Mouse (Mus musculus) heart, embryonic 15.5 days (tissue): Measurements from ENCODE around the gene Mvp. TPM values are rescaled to one million over a fixed set of nuclear protein-coding genes. Genes with fewer than 3 reads are reported as not detected.

Experiments
- ATAC-seq: fragments of 200-750 bp; cut with Nextera tagmentation; replicated peaks from 2 replicates; pipeline ENCODE4 v1.8.0; 2017; ENCODE audit warnings: low read depth, moderate TSS enrichment; ENCODE audit not compliant: insufficient number of reproducible peaks, insufficient read depth, low FRiP score
- H3K27ac ChIP-seq: fragments of 300-500 bp; sonication (generic); 2 replicates; pipeline ENCODE4 v1.5.1; 2015; ENCODE audit warnings: mild to moderate bottlenecking, inconsistent platforms
- H3K27me3 ChIP-seq: fragments of 300-500 bp; sonication (generic); 2 replicates; pipeline ENCODE4 v1.6.1; 2015; ENCODE audit warnings: inconsistent platforms
- H3K36me3 ChIP-seq: fragments of 300-500 bp; sonication (generic); 2 replicates; pipeline ENCODE4 v1.6.1; 2015; ENCODE audit warnings: mild to moderate bottlenecking, inconsistent platforms
- H3K4me1 ChIP-seq: fragments of 300-500 bp; sonication (generic); replicated peaks from 2 replicates; pipeline ENCODE4 v1.6.1; 2015; ENCODE audit warnings: inconsistent platforms
- H3K4me2 ChIP-seq: fragments of 300-500 bp; sonication (generic); 2 replicates; pipeline ENCODE4 v1.6.1; 2015; ENCODE audit warnings: inconsistent platforms, mild to moderate bottlenecking, moderate library complexity
- H3K4me3 ChIP-seq: fragments of 300-500 bp; sonication (generic); 2 replicates; pipeline ENCODE4 v1.5.1; 2015; ENCODE audit warnings: mild to moderate bottlenecking, inconsistent platforms
- H3K9ac ChIP-seq: fragments of 300-500 bp; sonication (generic); 2 replicates; pipeline ENCODE4 v1.6.1; 2015; ENCODE audit warnings: mild to moderate bottlenecking, inconsistent platforms
- H3K9me3 ChIP-seq: fragments of 300-500 bp; sonication (generic); replicated peaks from 2 replicates; pipeline ENCODE4 v1.6.1; 2016; ENCODE audit warnings: inconsistent platforms
- WGBS: fragments of 180-500 bp; shearing (Covaris S2); methylation state at CpG from one replicate; pipeline ENCODE4 v1.1.7; 2015; ENCODE audit warnings: mixed read lengths; 5-methylcytosine and 5-hydroxymethylcytosine counted together
- microRNA-seq: library from miRNA; unstranded; fragments of <30 nt; microRNA quantifications from one replicate; pipeline ENCODE4, GENCODE M21; 2016
- polyA plus RNA-seq: library from polyadenylated mRNA; unstranded; fragments of >200 nt; fragmentation: Nextera tagmentation; extraction: Ambion mirVana; gene quantifications from 2 replicates; pipeline ENCODE4 v1.2.1, GENCODE M21; 2015

Gene Mvp
- polyA plus RNA-seq, 1 experiment from 2014 or later = 14.5 TPM

DNA sequence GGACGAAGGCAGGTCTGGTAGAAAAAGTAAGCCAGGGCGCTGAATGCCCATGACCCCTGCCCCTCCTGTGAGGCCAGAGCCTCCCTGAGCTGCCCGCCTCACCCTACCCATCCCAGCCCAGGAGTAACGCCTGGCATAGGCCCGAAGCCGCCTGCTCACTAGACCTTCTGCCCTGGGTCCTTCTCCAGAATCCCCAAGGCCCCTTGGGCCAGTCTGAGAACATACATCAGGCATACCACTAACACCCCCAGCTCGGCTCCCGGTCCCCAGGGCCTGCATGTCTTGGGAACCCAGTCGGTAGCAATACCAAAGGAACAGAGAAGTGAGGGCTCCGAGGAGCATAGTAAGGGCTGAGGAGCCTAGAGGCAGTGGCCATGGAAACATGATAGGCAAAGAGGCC is 65.8 kb downstream of the Mvp start:
- 66% methylated on average over 10 of the region's 10 CpGs for WGBS
- no peak overlapping the region for H3K4me3 ChIP-seq
- no peak for ATAC-seq
- no peak overlapping the region for H3K9ac ChIP-seq
- no peak overlapping the region for H3K27ac ChIP-seq
- H3K36me3 ChIP-seq = peaks cover 7% of the 10 kb centered on the region; the same call in 1 of the 2 replicates
- peaks cover 30% of the 10 kb centered on the region for H3K27me3 ChIP-seq
- peaks cover 11% of the 10 kb centered on the region for H3K4me1 ChIP-seq
- no peak overlapping the region for H3K4me2 ChIP-seq
- no peaks in the 10 kb centered on the region for H3K9me3 ChIP-seq

DNA sequence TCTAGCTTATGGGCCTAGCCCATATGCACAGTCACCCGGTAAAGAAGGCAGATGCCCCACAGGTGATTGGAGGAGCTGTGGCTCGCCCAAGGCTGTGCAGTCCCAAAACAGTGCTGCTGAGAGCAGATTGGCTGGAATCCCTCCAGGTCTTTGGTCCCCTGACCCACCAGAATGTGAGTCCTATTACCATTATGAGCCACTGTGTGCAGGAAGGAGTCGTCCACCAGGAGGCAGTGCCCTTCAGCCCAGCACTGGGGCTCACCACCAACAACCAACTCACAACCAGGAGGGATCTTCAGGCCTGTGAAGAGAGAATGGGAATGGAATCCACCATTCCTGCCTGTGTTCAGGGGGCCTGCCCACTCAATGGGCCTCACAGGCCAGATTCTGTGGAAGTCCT is 67.9 kb downstream of the Mvp start:
- Histone ChIP-seq H3K27me3 (peaks cover 17% of the 10 kb centered on the region), H3K36me3 (peaks cover 12% of the 10 kb centered on the region; the same call in 1 of the 2 replicates), H3K27ac (no peak overlapping the region), H3K4me3 (no peak overlapping the region), H3K9ac (no peak overlapping the region), H3K9me3 (no peaks in the 10 kb centered on the region), H3K4me1 (peaks cover 11% of the 10 kb centered on the region), H3K4me2 (no peak overlapping the region)
- WGBS = 41% methylated on average over 3 of the region's 3 CpGs
- no peak for ATAC-seq

DNA sequence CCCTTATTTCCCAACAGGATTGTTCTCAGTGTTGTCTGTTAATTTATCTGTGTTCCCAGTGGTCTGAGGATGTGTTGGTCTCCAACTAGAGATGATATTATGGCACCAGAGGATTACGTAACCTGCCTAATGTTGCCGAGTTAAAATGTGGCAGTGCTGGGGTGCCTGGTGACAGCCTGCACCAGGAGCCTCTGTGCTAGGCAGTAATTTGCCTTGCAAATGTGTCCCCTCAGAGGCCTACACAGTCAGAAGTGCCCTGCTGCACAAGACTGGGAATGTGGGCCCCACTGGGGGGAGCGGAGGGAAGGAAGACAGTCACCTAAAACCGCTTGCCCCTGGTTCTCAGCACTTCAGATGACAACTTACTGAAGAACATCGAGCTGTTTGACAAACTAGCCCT is 72.6 kb downstream of the Mvp start:
- no peaks in the 10 kb centered on the region for H3K4me1 ChIP-seq
- no peak overlapping the region for H3K9ac ChIP-seq
- ATAC-seq = no peak
- no peaks in the 10 kb centered on the region for H3K9me3 ChIP-seq
- no peak overlapping the region for H3K27ac ChIP-seq
- H3K4me2 ChIP-seq = no peak overlapping the region
- H3K4me3 ChIP-seq = no peak overlapping the region
- H3K27me3 ChIP-seq = no peaks in the 10 kb centered on the region
- WGBS = 70% methylated on average over 5 of the region's 5 CpGs
- peaks cover 19% of the 10 kb centered on the region for H3K36me3 ChIP-seq

DNA sequence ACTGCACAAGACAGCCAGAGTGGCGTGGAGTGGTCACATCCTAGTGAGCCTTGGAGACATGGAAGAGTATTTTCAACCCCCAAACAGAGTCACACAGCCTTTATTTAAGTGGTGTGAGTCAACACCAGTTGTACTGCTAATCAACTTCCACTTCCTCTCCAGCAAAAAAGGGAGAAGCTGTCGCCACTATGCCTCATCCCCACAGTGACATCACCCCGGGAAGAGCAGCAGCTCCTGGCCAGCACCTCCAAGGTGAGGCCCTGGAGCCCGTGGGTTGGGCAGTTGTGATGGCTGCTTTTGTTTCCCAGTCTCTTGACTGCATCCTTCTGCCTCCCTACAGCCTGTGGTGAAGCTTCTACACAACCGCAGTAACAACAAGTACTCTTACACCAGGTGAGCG is 73.2 kb downstream of the Mvp start:
- WGBS = 41% methylated on average over 6 of the region's 6 CpGs

More for the DNA sequence above, 73.2 kb downstream of the Mvp start:
- no peak overlapping the region for H3K4me2 ChIP-seq
- H3K4me3 ChIP-seq = no peak overlapping the region
- no peaks in the 10 kb centered on the region for H3K4me1 ChIP-seq
- peaks cover 19% of the 10 kb centered on the region for H3K36me3 ChIP-seq
- no peak overlapping the region for H3K9ac ChIP-seq
- ATAC-seq = no peak
- no peak overlapping the region for H3K27ac ChIP-seq
- no peaks in the 10 kb centered on the region for H3K9me3 ChIP-seq
- no peaks in the 10 kb centered on the region for H3K27me3 ChIP-seq

Small RNA genes within 50 kb of the gene (microRNA-seq; reads per million reads assigned to microRNA genes)
- not detected for gene Gm44343

Other genes starting within 250 kb of the Mvp start
- gene Gdpd3, start 248.3 kb downstream of the Mvp start, polyA plus RNA-seq = 1.2 and 1.3 TPM in 2 replicates
- gene Ypel3, start 237.7 kb downstream of the Mvp start, polyA plus RNA-seq = 78.1 and 90.5 TPM in 2 replicates
- gene Tbx6, start 233.1 kb downstream of the Mvp start, polyA plus RNA-seq = 0.34 and 0.41 TPM in 2 replicates
- gene Ppp4c, start 222.1 kb downstream of the Mvp start, polyA plus RNA-seq = 120 and 149 TPM in 2 replicates
- gene Fam57b, start 217.0 kb downstream of the Mvp start, polyA plus RNA-seq = 0.69 and 1.3 TPM in 2 replicates
- gene 4930451I11Rik, start 183.0 kb downstream of the Mvp start, polyA plus RNA-seq = not detected in 2 replicates
- 0.53 TPM in 1 of 2 replicates, not detected in the other for gene Doc2a, start 167.2 kb downstream of the Mvp start, polyA plus RNA-seq
- 14.3 and 24.2 TPM in 2 replicates for gene Hirip3, start 152.6 kb downstream of the Mvp start, polyA plus RNA-seq
- gene Ino80e, start 152.2 kb downstream of the Mvp start, polyA plus RNA-seq = 50.4 and 56.9 TPM in 2 replicates
- gene Taok2, start 129.9 kb downstream of the Mvp start, polyA plus RNA-seq = 29.0 and 36.4 TPM in 2 replicates
- 19.2 and 23.0 TPM in 2 replicates for gene Tmem219, start 91.7 kb downstream of the Mvp start, polyA plus RNA-seq
- gene Kctd13, start 85.7 kb downstream of the Mvp start, polyA plus RNA-seq = 12.3 and 14.8 TPM in 2 replicates
- 0.08 and 0.20 TPM in 2 replicates for gene Asphd1, start 65.0 kb downstream of the Mvp start, polyA plus RNA-seq
- gene Sez6l2, start 64.1 kb downstream of the Mvp start, polyA plus RNA-seq = 0.65 and 0.83 TPM in 2 replicates
- gene Cdipt, start 38.7 kb downstream of the Mvp start, polyA plus RNA-seq = 67.4 and 86.6 TPM in 2 replicates
- gene Cdiptos, start 38.5 kb downstream of the Mvp start, polyA plus RNA-seq = 0.85 and 1.6 TPM in 2 replicates
- gene Pagr1b, start 1.9 kb upstream of the Mvp start, polyA plus RNA-seq = 0.74 TPM in 1 of 2 replicates, not detected in the other
- gene Pagr1a, start 2.7 kb upstream of the Mvp start, polyA plus RNA-seq = 59.7 and 73.1 TPM in 2 replicates
- gene Gm42742, start 6.5 kb upstream of the Mvp start, polyA plus RNA-seq = 15.7 and 16.6 TPM in 2 replicates
- 1.9 and 4.1 TPM in 2 replicates for gene Prrt2, start 6.6 kb upstream of the Mvp start, polyA plus RNA-seq
- gene Maz, start 12.4 kb upstream of the Mvp start, polyA plus RNA-seq = 35.6 and 53.7 TPM in 2 replicates
- gene Kif22, start 27.9 kb upstream of the Mvp start, polyA plus RNA-seq = 67.5 and 81.9 TPM in 2 replicates
- not detected in 2 replicates for gene Zg16, start 72.7 kb upstream of the Mvp start, polyA plus RNA-seq
- gene AI467606, start 76.7 kb upstream of the Mvp start, polyA plus RNA-seq = 1.6 and 6.7 TPM in 2 replicates
- gene Qprt, start 107.6 kb upstream of the Mvp start, polyA plus RNA-seq = 1.8 and 2.6 TPM in 2 replicates
- 0.23 and 1.5 TPM in 2 replicates for gene Spn, start 123.2 kb upstream of the Mvp start, polyA plus RNA-seq
- 35.4 and 42.5 TPM in 2 replicates for gene Cd2bp2, start 181.4 kb upstream of the Mvp start, polyA plus RNA-seq
- gene Tbc1d10b, start 193.8 kb upstream of the Mvp start, polyA plus RNA-seq = 17.0 and 21.3 TPM in 2 replicates
- gene Mylpf, start 194.3 kb upstream of the Mvp start, polyA plus RNA-seq = 11.6 and 15.4 TPM in 2 replicates
- gene Zfp553, start 218.4 kb upstream of the Mvp start, polyA plus RNA-seq = 17.8 and 23.7 TPM in 2 replicates
- 22.8 and 33.9 TPM in 2 replicates for gene Sept1, start 218.5 kb upstream of the Mvp start, polyA plus RNA-seq
- gene Zfp771, start 229.7 kb upstream of the Mvp start, polyA plus RNA-seq = 32.0 and 38.8 TPM in 2 replicates
- 134 and 135 TPM in 2 replicates for gene Dctpp1, start 246.1 kb upstream of the Mvp start, polyA plus RNA-seq